Mouse (Mus musculus): ENCODE data around the gene Acvr1.

The Acvr1 gene

GRCm38 (mm10) chr2:58415037-58415436, 151.9 kb downstream of the Acvr1 start:
- no peak for DNase-seq (ENCODE audit: low read depth, low spot score)

GRCm38 (mm10) chr2:58408926-58409634, 157.9 kb downstream of the Acvr1 start:
- DNase-seq (ENCODE audit: low read depth, low spot score), result peak; percentile 71

GRCm38 (mm10) chr2:58403481-58403880, 163.5 kb downstream of the Acvr1 start:
- no peak for DNase-seq (ENCODE audit: low read depth, low spot score)

- peak; percentile 18 for DNase-seq (ENCODE audit: low read depth, low spot score)
Observed at GRCm38 (mm10) chr2:58388601-58389000, 178.4 kb downstream of the Acvr1 start.

GRCm38 (mm10) chr2:58380020-58380419, 186.9 kb downstream of the Acvr1 start:
- no peak for DNase-seq (ENCODE audit: low read depth, low spot score)

GRCm38 (mm10) chr2:58379475-58379874, 187.5 kb downstream of the Acvr1 start:
- DNase-seq (ENCODE audit: low read depth, low spot score), result no peak

GRCm38 (mm10) chr2:58377417-58378130, 189.4 kb downstream of the Acvr1 start:
- no peak for DNase-seq (ENCODE audit: low read depth, low spot score)

GRCm38 (mm10) chr2:58366196-58366595, 200.8 kb downstream of the Acvr1 start:
- no peak for DNase-seq (ENCODE audit: low read depth, low spot score)

GRCm38 (mm10) chr2:58361361-58362046, 205.5 kb downstream of the Acvr1 start:
- DNase-seq (ENCODE audit: low read depth, low spot score), result no peak

GRCm38 (mm10) chr2:58358132-58358460, 208.9 kb downstream of the Acvr1 start:
- DNase-seq (ENCODE audit: low read depth, low spot score), result no peak

GRCm38 (mm10) chr2:58357414-58358131, 209.4 kb downstream of the Acvr1 start, which contains the start of gene Acvr1c:
Acvr1c (minus strand) TSS chr2:58357895.
- DNase-seq (ENCODE audit: low read depth, low spot score), result peak; percentile 62

GRCm38 (mm10) chr2:58357068-58357413, 209.9 kb downstream of the Acvr1 start:
- DNase-seq (ENCODE audit: low read depth, low spot score), result peak; percentile 54

- no peak for DNase-seq (ENCODE audit: low read depth, low spot score)
Observed at GRCm38 (mm10) chr2:58354389-58354788, 212.6 kb downstream of the Acvr1 start.

- DNase-seq (ENCODE audit: low read depth, low spot score), result no peak
Observed at GRCm38 (mm10) chr2:58352846-58353245, 214.1 kb downstream of the Acvr1 start.

- DNase-seq (ENCODE audit: low read depth, low spot score), result peak; percentile 48
Observed at GRCm38 (mm10) chr2:58350657-58351056, 216.3 kb downstream of the Acvr1 start.

Data from brain, adult 2 months (tissue).